Mouse (Mus musculus) liver, embryonic 15.5 days (tissue): ENCODE data around the gene Rnd1. TPM values are rescaled to one million over a fixed set of nuclear protein-coding genes. Genes with fewer than 3 reads are reported as not detected.

ENCODE experiments used
- ATAC-seq: fragments of 200-750 bp; cut with Nextera tagmentation; 2 replicates; pipeline ENCODE4 v1.8.0; 2017; ENCODE audit warnings: moderate number of reproducible peaks, mild to moderate bottlenecking, moderate library complexity; ENCODE audit not compliant: insufficient read depth
- H3K27ac ChIP-seq: fragments of 300-500 bp; sonication (generic); replicated peaks from 2 replicates; pipeline ENCODE4 v1.5.1; 2015; ENCODE audit warnings: mild to moderate bottlenecking, inconsistent platforms
- H3K27me3 ChIP-seq: fragments of 300-500 bp; sonication (generic); 2 replicates; pipeline ENCODE4 v1.6.1; 2015; ENCODE audit warnings: mild to moderate bottlenecking, inconsistent platforms
- H3K36me3 ChIP-seq: fragments of 300-500 bp; sonication (generic); replicated peaks from 2 replicates; pipeline ENCODE4 v1.6.1; 2015; ENCODE audit warnings: moderate library complexity, mild to moderate bottlenecking, inconsistent platforms
- H3K4me1 ChIP-seq: fragments of 300-500 bp; sonication (generic); replicated peaks from 2 replicates; pipeline ENCODE4 v1.6.1; 2015; ENCODE audit warnings: inconsistent platforms
- H3K4me2 ChIP-seq: fragments of 300-500 bp; sonication (generic); 2 replicates; pipeline ENCODE4 v1.6.1; 2015; ENCODE audit warnings: moderate library complexity, mild to moderate bottlenecking, inconsistent platforms
- H3K4me3 ChIP-seq: fragments of 300-500 bp; sonication (generic); replicated peaks from 2 replicates; pipeline ENCODE4 v1.5.1; 2015; ENCODE audit warnings: mild to moderate bottlenecking, inconsistent platforms
- H3K9ac ChIP-seq: fragments of 300-500 bp; sonication (generic); 2 replicates; pipeline ENCODE4 v1.6.1; 2015; ENCODE audit warnings: moderate library complexity, mild to moderate bottlenecking, inconsistent platforms
- H3K9me3 ChIP-seq: fragments of 300-500 bp; sonication (generic); replicated peaks from 2 replicates; pipeline ENCODE4 v1.6.1; 2016; ENCODE audit warnings: inconsistent platforms
- whole genome bisulfite sequencing: fragments of 180-500 bp; shearing (Covaris S2); methylation state at CpG from one replicate; pipeline ENCODE4 v1.1.7; 2015; ENCODE audit warnings: mixed read lengths; ENCODE audit not compliant: insufficient replicate concordance; 5-methylcytosine and 5-hydroxymethylcytosine counted together
- polyA plus RNA-seq: library from polyadenylated mRNA; unstranded; fragments of >200 nt; fragmentation: Nextera tagmentation; extraction: Ambion mirVana; gene quantifications from 2 replicates; pipeline ENCODE4 v1.2.1, GENCODE M21; 2015

Gene Rnd1
- polyA plus RNA-seq, 1 experiment from 2014 or later, result 0.89 TPM

- no peaks in the 10 kb centered on the region for H3K9me3 ChIP-seq
- WGBS, result 83% methylated on average over 15 of the region's 15 CpGs
- peaks cover 79% of the 10 kb centered on the region for H3K36me3 ChIP-seq
- H3K27me3 ChIP-seq, result no peaks in the 10 kb centered on the region
- no peak overlapping the region for H3K4me3 ChIP-seq
- no peak for ATAC-seq
- H3K4me1 ChIP-seq, result peaks cover 11% of the 10 kb centered on the region
- H3K4me2 ChIP-seq, result no peak overlapping the region
- H3K27ac ChIP-seq, result no peak overlapping the region
- H3K9ac ChIP-seq, result no peak overlapping the region
Measured at GRCm38 (mm10) chr15:98656982-98657751, 20.1 kb downstream of the Rnd1 start.

- H3K9ac ChIP-seq, result no peak overlapping the region
- H3K4me1 ChIP-seq, result no peaks in the 10 kb centered on the region
- no peak overlapping the region for H3K4me3 ChIP-seq
- ATAC-seq, result no peak
- no peak overlapping the region for H3K4me2 ChIP-seq
- no peak overlapping the region for H3K27ac ChIP-seq
- H3K27me3 ChIP-seq, result no peaks in the 10 kb centered on the region
- no peaks in the 10 kb centered on the region for H3K9me3 ChIP-seq
- WGBS, result 90% methylated on average over 8 of the region's 8 CpGs
- H3K36me3 ChIP-seq, result peaks cover 100% of the 10 kb centered on the region
Measured at GRCm38 (mm10) chr15:98652174-98652573, 25.1 kb downstream of the Rnd1 start.

- no peak overlapping the region for H3K9ac ChIP-seq
- no peak overlapping the region for H3K4me3 ChIP-seq
- WGBS, result 89% methylated on average over 15 of the region's 15 CpGs
- H3K4me1 ChIP-seq, result no peaks in the 10 kb centered on the region
- no peak for ATAC-seq
- H3K4me2 ChIP-seq, result no peak overlapping the region
- H3K36me3 ChIP-seq, result peaks cover 100% of the 10 kb centered on the region
- no peaks in the 10 kb centered on the region for H3K27me3 ChIP-seq
- H3K27ac ChIP-seq, result no peak overlapping the region
- H3K9me3 ChIP-seq, result no peaks in the 10 kb centered on the region
Measured at GRCm38 (mm10) chr15:98651431-98651830, 25.8 kb downstream of the Rnd1 start.

DNA sequence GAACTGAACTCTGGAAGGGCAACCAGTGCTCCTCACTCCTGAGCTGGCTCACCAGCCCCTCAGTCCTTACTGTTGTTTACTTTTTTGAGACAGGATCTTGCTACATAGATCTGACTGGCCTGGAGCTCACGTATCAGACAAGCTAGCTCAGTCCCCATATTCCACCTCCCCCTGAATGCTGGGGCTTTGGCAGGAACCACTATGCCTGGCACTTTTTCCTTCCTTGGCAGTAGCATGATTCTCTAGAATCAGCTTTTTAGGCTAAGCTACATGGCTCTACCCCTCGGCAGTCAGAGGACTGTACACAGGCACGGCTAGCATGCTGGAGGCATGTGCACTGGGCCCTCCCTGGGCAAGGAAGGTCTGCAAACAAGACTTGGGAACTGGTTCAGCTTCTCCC, 29.2 kb downstream of the Rnd1 start:
- Histone ChIP-seq H3K27me3 (no peaks in the 10 kb centered on the region), H3K36me3 (peaks cover 94% of the 10 kb centered on the region), H3K4me3 (no peak overlapping the region), H3K27ac (no peak overlapping the region), H3K4me1 (no peaks in the 10 kb centered on the region), H3K9ac (no peak overlapping the region), H3K9me3 (no peaks in the 10 kb centered on the region), H3K4me2 (no peak overlapping the region)
- ATAC-seq, result no peak
- 91% methylated on average over 3 of the region's 3 CpGs for WGBS

GRCm38 (mm10) chr15:98647308-98647707, 30.0 kb downstream of the Rnd1 start:
- H3K4me3 ChIP-seq, result no peak overlapping the region
- H3K36me3 ChIP-seq, result peaks cover 87% of the 10 kb centered on the region
- H3K27ac ChIP-seq, result no peak overlapping the region
- H3K9ac ChIP-seq, result no peak overlapping the region
- no peaks in the 10 kb centered on the region for H3K9me3 ChIP-seq
- H3K4me2 ChIP-seq, result no peak overlapping the region
- ATAC-seq, result no peak
- H3K27me3 ChIP-seq, result no peaks in the 10 kb centered on the region
- H3K4me1 ChIP-seq, result no peaks in the 10 kb centered on the region
- 90% methylated on average over 10 of the region's 10 CpGs for WGBS

DNA sequence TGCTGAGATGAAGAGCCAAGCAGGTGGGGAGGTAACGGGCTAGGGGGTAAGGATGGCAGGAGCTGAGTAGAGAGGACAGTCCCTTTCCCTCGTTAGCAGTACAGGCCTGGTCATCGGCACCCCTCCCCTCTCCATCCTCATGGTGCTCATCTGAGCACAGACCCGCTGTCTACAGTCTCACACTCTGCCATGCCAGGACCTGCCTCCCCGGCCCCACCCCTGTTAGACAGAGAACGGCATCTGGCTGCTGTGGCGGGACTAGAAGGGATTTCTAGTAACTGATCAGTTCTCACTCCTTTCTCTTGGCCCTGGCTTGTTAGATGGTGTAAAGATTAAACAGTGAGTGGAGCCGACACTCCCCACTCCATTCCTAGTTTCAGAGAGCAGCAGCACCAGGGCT, 30.5 kb downstream of the Rnd1 start:
- WGBS, result 72% methylated on average over 8 of the region's 8 CpGs
- Histone ChIP-seq H3K9me3 (no peaks in the 10 kb centered on the region), H3K27ac (no peak overlapping the region), H3K4me2 (no peak overlapping the region), H3K4me3 (no peak overlapping the region), H3K9ac (no peak overlapping the region), H3K36me3 (peaks cover 81% of the 10 kb centered on the region), H3K4me1 (no peaks in the 10 kb centered on the region), H3K27me3 (no peaks in the 10 kb centered on the region)
- ATAC-seq, result no peak

GRCm38 (mm10) chr15:98645057-98646026, 31.9 kb downstream of the Rnd1 start:
- Histone ChIP-seq H3K27ac (no peak overlapping the region), H3K36me3 (peaks cover 67% of the 10 kb centered on the region), H3K4me2 (no peak overlapping the region), H3K27me3 (peaks cover 8% of the 10 kb centered on the region), H3K4me1 (no peaks in the 10 kb centered on the region), H3K9me3 (no peaks in the 10 kb centered on the region), H3K4me3 (no peak overlapping the region), H3K9ac (no peak overlapping the region)
- ATAC-seq, result no peak
- 82% methylated on average over 24 of the region's 24 CpGs for WGBS

GRCm38 (mm10) chr15:98644406-98644805, 32.9 kb downstream of the Rnd1 start:
- Histone ChIP-seq H3K27ac (no peak overlapping the region), H3K36me3 (peaks cover 58% of the 10 kb centered on the region), H3K27me3 (peaks cover 17% of the 10 kb centered on the region), H3K9me3 (no peaks in the 10 kb centered on the region), H3K4me1 (no peaks in the 10 kb centered on the region), H3K4me3 (no peak overlapping the region), H3K4me2 (no peak overlapping the region), H3K9ac (no peak overlapping the region)
- 85% methylated on average over 12 of the region's 12 CpGs for WGBS
- ATAC-seq, result no peak

DNA sequence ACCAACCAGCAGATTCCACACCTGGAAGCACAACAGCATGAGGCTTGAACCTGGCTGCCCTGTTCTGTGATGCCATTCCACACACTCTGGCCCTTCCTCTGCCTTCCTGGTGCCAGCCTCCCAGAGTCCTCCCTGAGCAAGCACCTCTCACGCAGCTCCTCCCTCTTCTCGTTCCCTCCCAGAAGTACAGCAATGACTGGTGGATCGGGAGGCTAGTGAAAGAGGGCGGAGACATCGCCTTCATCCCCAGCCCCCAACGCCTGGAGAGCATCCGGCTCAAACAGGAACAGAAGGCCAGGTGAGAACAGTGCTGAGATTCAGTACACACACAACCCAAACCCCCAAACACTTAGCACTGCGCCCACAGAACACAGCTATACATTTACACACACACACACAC, 37.1 kb downstream of the Rnd1 start:
- Histone ChIP-seq H3K4me2 (no peak overlapping the region), H3K27ac (no peak overlapping the region), H3K36me3 (peaks cover 15% of the 10 kb centered on the region), H3K4me1 (peaks cover 3% of the 10 kb centered on the region), H3K9ac (no peak overlapping the region), H3K9me3 (no peaks in the 10 kb centered on the region), H3K4me3 (no peak overlapping the region), H3K27me3 (peaks cover 58% of the 10 kb centered on the region)
- ATAC-seq, result no peak
- 25% methylated on average over 8 of the region's 8 CpGs for WGBS

- H3K27ac ChIP-seq, result no peak overlapping the region
- no peaks in the 10 kb centered on the region for H3K36me3 ChIP-seq
- H3K4me3 ChIP-seq, result no peak overlapping the region
- H3K9me3 ChIP-seq, result no peaks in the 10 kb centered on the region
- H3K9ac ChIP-seq, result no peak overlapping the region
- no peak for ATAC-seq
- no peak overlapping the region for H3K4me2 ChIP-seq
- peaks cover 18% of the 10 kb centered on the region for H3K4me1 ChIP-seq
- WGBS, result 41% methylated on average over 3 of the region's 3 CpGs
- H3K27me3 ChIP-seq, result peaks cover 88% of the 10 kb centered on the region
Measured at GRCm38 (mm10) chr15:98637155-98637554, 40.1 kb downstream of the Rnd1 start.

- H3K9ac ChIP-seq, result no peak overlapping the region
- WGBS, result 40% methylated on average over 5 of the region's 5 CpGs
Measured at GRCm38 (mm10) chr15:98636517-98636916, 40.7 kb downstream of the Rnd1 start.

More at GRCm38 (mm10) chr15:98636517-98636916, 40.7 kb downstream of the Rnd1 start:
- Histone ChIP-seq H3K4me1 (peaks cover 25% of the 10 kb centered on the region), H3K9me3 (no peaks in the 10 kb centered on the region), H3K36me3 (no peaks in the 10 kb centered on the region), H3K4me3 (no peak overlapping the region), H3K27ac (no peak overlapping the region), H3K4me2 (no peak overlapping the region), H3K27me3 (peaks cover 94% of the 10 kb centered on the region)
- no peak for ATAC-seq
